Mouse (Mus musculus): Measurements from ENCODE around the gene Gimap1. TPM values are rescaled to one million over a fixed set of nuclear protein-coding genes. Genes with fewer than 3 reads are reported as not detected.

Gene Gimap1
- polyA plus RNA-seq, 1 experiment from 2014 or later, result 5.5 TPM

GRCm38 (mm10) chr6:48733660-48734059 is 5.2 kb upstream of the Gimap1 start:
- Histone ChIP-seq H3K4me1 (replicated peaks; ENCODE audit: control insufficient read depth, insufficient read depth, low read length) (no peaks in the 10 kb centered on the region), H3K4me2 (ENCODE audit: low read length) (no peak overlapping the region), H3K9ac (replicated peaks; ENCODE audit: low read depth, low read length) (no peak overlapping the region), H3K27ac (ENCODE audit: low read length) (no peak overlapping the region), H3K27me3 (replicated peaks; ENCODE audit: control insufficient read depth, insufficient read depth, low read length) (no peaks in the 10 kb centered on the region), H3K9me3 (ENCODE audit: control insufficient read depth, low read length) (no peaks in the 10 kb centered on the region), H3K36me3 (ENCODE audit: control insufficient read depth, insufficient read depth) (no peaks in the 10 kb centered on the region), H3K4me3 (replicated peaks; ENCODE audit: low read length) (no peak overlapping the region)
- ATAC-seq, result no peak
- 88% methylated on average over 1 of the region's 1 CpGs for WGBS

- Histone ChIP-seq H3K27ac (ENCODE audit: low read length) (no peak overlapping the region), H3K4me2 (ENCODE audit: low read length) (no peak overlapping the region), H3K4me3 (replicated peaks; ENCODE audit: low read length) (no peak overlapping the region), H3K9ac (replicated peaks; ENCODE audit: low read depth, low read length) (no peak overlapping the region), H3K4me1 (replicated peaks; ENCODE audit: control insufficient read depth, insufficient read depth, low read length) (no peaks in the 10 kb centered on the region), H3K36me3 (ENCODE audit: control insufficient read depth, insufficient read depth) (no peaks in the 10 kb centered on the region), H3K9me3 (ENCODE audit: control insufficient read depth, low read length) (no peaks in the 10 kb centered on the region), H3K27me3 (replicated peaks; ENCODE audit: control insufficient read depth, insufficient read depth, low read length) (peaks cover 8% of the 10 kb centered on the region)
- ATAC-seq, result no peak
- WGBS, result 84% methylated on average over 2 of the region's 2 CpGs
These were observed 1.8 kb upstream of the Gimap1 start for GRCm38 (mm10) chr6:48737053-48737452.

- no peaks in the 10 kb centered on the region for H3K9me3 ChIP-seq (ENCODE audit: control insufficient read depth, low read length)
- no peak overlapping the region for H3K27ac ChIP-seq (ENCODE audit: low read length)
- H3K4me3 ChIP-seq (replicated peaks; ENCODE audit: low read length), result no peak overlapping the region
- 0 out of 2 replicates have a peak, but pooled peaks cover 2% of the 10 kb centered on the region for H3K4me1 ChIP-seq (replicated peaks; ENCODE audit: control insufficient read depth, insufficient read depth, low read length)
- H3K36me3 ChIP-seq (ENCODE audit: control insufficient read depth, insufficient read depth), result no peaks in the 10 kb centered on the region
- H3K4me2 ChIP-seq (ENCODE audit: low read length), result no peak overlapping the region
- H3K27me3 ChIP-seq (replicated peaks; ENCODE audit: control insufficient read depth, insufficient read depth, low read length), result peaks cover 13% of the 10 kb centered on the region
- ATAC-seq, result no peak
- H3K9ac ChIP-seq (replicated peaks; ENCODE audit: low read depth, low read length), result no peak overlapping the region
- WGBS, result 85% methylated on average over 5 of the region's 5 CpGs
These were observed 1.2 kb upstream of the Gimap1 start for GRCm38 (mm10) chr6:48737688-48738087.

- Histone ChIP-seq H3K9me3 (ENCODE audit: control insufficient read depth, low read length) (no peaks in the 10 kb centered on the region), H3K27ac (ENCODE audit: low read length) (no peak overlapping the region), H3K4me3 (replicated peaks; ENCODE audit: low read length) (no peak overlapping the region), H3K9ac (replicated peaks; ENCODE audit: low read depth, low read length) (no peak overlapping the region), H3K4me1 (replicated peaks; ENCODE audit: control insufficient read depth, insufficient read depth, low read length) (0 out of 2 replicates have a peak, but pooled peaks cover 4% of the 10 kb centered on the region), H3K27me3 (replicated peaks; ENCODE audit: control insufficient read depth, insufficient read depth, low read length) (peaks cover 19% of the 10 kb centered on the region), H3K4me2 (ENCODE audit: low read length) (no peak overlapping the region), H3K36me3 (ENCODE audit: control insufficient read depth, insufficient read depth) (no peaks in the 10 kb centered on the region)
- 92% methylated on average over 3 of the region's 3 CpGs for whole genome bisulfite sequencing
- no peak for ATAC-seq
These were observed 864 bp downstream of the Gimap1 start for GRCm38 (mm10) chr6:48739780-48740055.

GRCm38 (mm10) chr6:48740501-48741169 is 1.8 kb downstream of the Gimap1 start:
- WGBS, result 73% methylated on average over 3 of the region's 3 CpGs
- no peak overlapping the region for H3K4me3 ChIP-seq (replicated peaks; ENCODE audit: low read length)
- no peaks in the 10 kb centered on the region for H3K36me3 ChIP-seq (ENCODE audit: control insufficient read depth, insufficient read depth)
- 0 out of 2 replicates have a peak, but pooled peaks cover 4% of the 10 kb centered on the region for H3K4me1 ChIP-seq (replicated peaks; ENCODE audit: control insufficient read depth, insufficient read depth, low read length)
- no peak overlapping the region for H3K9ac ChIP-seq (replicated peaks; ENCODE audit: low read depth, low read length)
- H3K27me3 ChIP-seq (replicated peaks; ENCODE audit: control insufficient read depth, insufficient read depth, low read length), result peaks cover 19% of the 10 kb centered on the region
- no peaks in the 10 kb centered on the region for H3K9me3 ChIP-seq (ENCODE audit: control insufficient read depth, low read length)
- H3K4me2 ChIP-seq (ENCODE audit: low read length), result no peak overlapping the region
- ATAC-seq, result no peak
- no peak overlapping the region for H3K27ac ChIP-seq (ENCODE audit: low read length)

GRCm38 (mm10) chr6:48741273-48741672 is 2.4 kb downstream of the Gimap1 start:
- no peaks in the 10 kb centered on the region for H3K36me3 ChIP-seq (ENCODE audit: control insufficient read depth, insufficient read depth)
- H3K9ac ChIP-seq (replicated peaks; ENCODE audit: low read depth, low read length), result no peak overlapping the region
- H3K4me1 ChIP-seq (replicated peaks; ENCODE audit: control insufficient read depth, insufficient read depth, low read length), result 0 out of 2 replicates have a peak, but pooled peaks cover 4% of the 10 kb centered on the region
- no peak overlapping the region for H3K4me3 ChIP-seq (replicated peaks; ENCODE audit: low read length)
- no peak for ATAC-seq
- H3K27ac ChIP-seq (ENCODE audit: low read length), result no peak overlapping the region
- no peaks in the 10 kb centered on the region for H3K9me3 ChIP-seq (ENCODE audit: control insufficient read depth, low read length)
- H3K27me3 ChIP-seq (replicated peaks; ENCODE audit: control insufficient read depth, insufficient read depth, low read length), result peaks cover 19% of the 10 kb centered on the region
- H3K4me2 ChIP-seq (ENCODE audit: low read length), result no peak overlapping the region
- WGBS, result 36% methylated on average over 3 of the region's 3 CpGs

- no peak overlapping the region for H3K27ac ChIP-seq (ENCODE audit: low read length)
- no peaks in the 10 kb centered on the region for H3K9me3 ChIP-seq (ENCODE audit: control insufficient read depth, low read length)
- 47% methylated on average over 9 of the region's 9 CpGs for WGBS
- H3K36me3 ChIP-seq (ENCODE audit: control insufficient read depth, insufficient read depth), result no peaks in the 10 kb centered on the region
- H3K9ac ChIP-seq (replicated peaks; ENCODE audit: low read depth, low read length), result no peak overlapping the region
- H3K27me3 ChIP-seq (replicated peaks; ENCODE audit: control insufficient read depth, insufficient read depth, low read length), result peaks cover 19% of the 10 kb centered on the region
- H3K4me3 ChIP-seq (replicated peaks; ENCODE audit: low read length), result no peak overlapping the region
- H3K4me2 ChIP-seq (ENCODE audit: low read length), result peak overlapping the region; percentile 20
- H3K4me1 ChIP-seq (replicated peaks; ENCODE audit: control insufficient read depth, insufficient read depth, low read length), result 0 out of 2 replicates have a peak, but pooled peaks cover 4% of the 10 kb centered on the region
- ATAC-seq, result 0 out of 2 replicates have a peak, but pooled peaks have one; percentile 49
These were observed 2.9 kb downstream of the Gimap1 start for GRCm38 (mm10) chr6:48741711-48742206.

- ATAC-seq, result peak; percentile 72
- Histone ChIP-seq H3K27ac (ENCODE audit: low read length) (no peak overlapping the region), H3K4me2 (ENCODE audit: low read length) (peak overlapping the region; percentile 63)
These were observed 3.8 kb downstream of the Gimap1 start for GRCm38 (mm10) chr6:48742422-48743351.

GRCm38 (mm10) chr6:48745490-48745889 is 6.6 kb downstream of the Gimap1 start:
- H3K4me2 ChIP-seq (ENCODE audit: low read length), result no peak overlapping the region
- peaks cover 19% of the 10 kb centered on the region for H3K27me3 ChIP-seq (replicated peaks; ENCODE audit: control insufficient read depth, insufficient read depth, low read length)
- 0 out of 2 replicates have a peak, but pooled peaks cover 4% of the 10 kb centered on the region for H3K4me1 ChIP-seq (replicated peaks; ENCODE audit: control insufficient read depth, insufficient read depth, low read length)
- no peak overlapping the region for H3K27ac ChIP-seq (ENCODE audit: low read length)
- 64% methylated on average over 2 of the region's 2 CpGs for WGBS
- no peaks in the 10 kb centered on the region for H3K36me3 ChIP-seq (ENCODE audit: control insufficient read depth, insufficient read depth)
- ATAC-seq, result no peak
- H3K4me3 ChIP-seq (replicated peaks; ENCODE audit: low read length), result no peak overlapping the region
- no peak overlapping the region for H3K9ac ChIP-seq (replicated peaks; ENCODE audit: low read depth, low read length)
- H3K9me3 ChIP-seq (ENCODE audit: control insufficient read depth, low read length), result no peaks in the 10 kb centered on the region

More at GRCm38 (mm10) chr6:48742422-48743351, 3.8 kb downstream of the Gimap1 start:
- Histone ChIP-seq H3K27me3 (replicated peaks; ENCODE audit: control insufficient read depth, insufficient read depth, low read length) (peaks cover 19% of the 10 kb centered on the region), H3K4me1 (replicated peaks; ENCODE audit: control insufficient read depth, insufficient read depth, low read length) (0 out of 2 replicates have a peak, but pooled peaks cover 4% of the 10 kb centered on the region), H3K9me3 (ENCODE audit: control insufficient read depth, low read length) (no peaks in the 10 kb centered on the region), H3K36me3 (ENCODE audit: control insufficient read depth, insufficient read depth) (no peaks in the 10 kb centered on the region), H3K9ac (replicated peaks; ENCODE audit: low read depth, low read length) (peak overlapping the region; percentile 62), H3K4me3 (replicated peaks; ENCODE audit: low read length) (peak overlapping the region; percentile 45)
- 2% methylated on average over 52 of the region's 52 CpGs for WGBS

All from forebrain, embryonic 16.5 days (tissue).